Mouse (Mus musculus): ENCODE results near the gene Sgip1.

DNA sequence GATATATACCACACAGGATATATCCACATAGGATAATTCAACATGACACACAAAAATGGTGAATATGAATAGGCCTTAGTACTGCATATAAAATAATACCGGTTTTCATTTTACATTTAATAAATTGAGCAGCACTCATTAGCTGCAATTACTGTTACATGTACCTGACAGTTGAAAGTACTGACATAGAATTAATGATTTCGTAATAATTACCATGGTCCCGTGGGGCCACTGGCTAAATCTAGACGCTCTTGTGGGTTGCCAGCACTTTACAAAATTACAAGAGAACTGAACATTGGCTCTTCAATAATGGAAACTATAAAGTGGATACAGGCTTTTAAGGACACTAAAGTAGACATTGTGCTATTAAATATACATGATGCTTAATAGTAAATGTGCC is 263.6 kb downstream of the Sgip1 start:
- TF ChIP-seq POLR2A (IDR thresholded peaks at IDR 0.05; ENCODE audit: insufficient read length, low read depth) (no peak), SRF (IDR thresholded peaks at IDR 0.05; ENCODE audit: control insufficient read depth, insufficient read length, low read depth) (no peak), MYOD1 (IDR thresholded peaks at IDR 0.05; ENCODE audit: control insufficient read depth in 1 of 3, insufficient read length in 2 of 3, low read depth in 2 of 3) (no peak), E2F4 (IDR thresholded peaks at IDR 0.05; ENCODE audit: insufficient read depth) (no peak), POLR2AphosphoS2 (IDR thresholded peaks at IDR 0.05; ENCODE audit: insufficient read length, low read depth) (no peak), MAX (IDR thresholded peaks at IDR 0.05; ENCODE audit: low read depth) (no peak), TCF12 (IDR thresholded peaks at IDR 0.05; ENCODE audit: insufficient read depth, poor library complexity, severe bottlenecking) (no peak), CEBPB (IDR thresholded peaks at IDR 0.05; ENCODE audit: insufficient read depth, poor library complexity, severe bottlenecking) (no peak), MYOG (IDR thresholded peaks at IDR 0.05; ENCODE audit: control insufficient read depth in 1 of 3, insufficient read depth in 1 of 3, insufficient read length in 2 of 3, low read depth in 2 of 3) (no peak), REST (IDR thresholded peaks at IDR 0.05; ENCODE audit: insufficient read depth, insufficient read length) (no peak)

All from myocyte (in vitro differentiated cells).